Mouse (Mus musculus) CH12.LX (cell line): Measurements from ENCODE around the gene P2rx7. TPM values are rescaled to one million over a fixed set of nuclear protein-coding genes. Genes with fewer than 3 reads are reported as not detected.

Experiments used
- DNase-seq: peaks from one replicate; pipeline ENCODE4 v3.0.0-alpha.2; 2013; ENCODE audit errors: extremely low read depth
- H3K27ac ChIP-seq: 2 replicates; pipeline ENCODE4 v1.5.1; 2012; ENCODE audit warnings: low read depth, mild to moderate bottlenecking, control low read depth, moderate library complexity; ENCODE audit not compliant: insufficient read depth
- H3K27me3 ChIP-seq: replicated peaks from 2 replicates; pipeline ENCODE3; 2012; ENCODE audit warnings: inconsistent platforms
- H3K36me3 ChIP-seq, 2 experiments: replicated peaks in 1 of 2; 2 replicates each; pipeline versions ENCODE3 to v1.6.1; 2012; ENCODE audit warnings: inconsistent platforms in 1 of 2, low read length in 1 of 2, mild to moderate bottlenecking in 1 of 2, mixed read lengths in 1 of 2, moderate library complexity in 1 of 2; ENCODE audit not compliant: control insufficient read depth in 1 of 2, insufficient read depth in 1 of 2
- H3K4me1 ChIP-seq, 2 experiments: 2 replicates each; pipeline ENCODE4 v1.6.1; 2012; ENCODE audit warnings: inconsistent platforms in 1 of 2, moderate library complexity in 1 of 2; ENCODE audit not compliant: insufficient read depth in 2 of 2, control insufficient read depth in 1 of 2
- H3K4me2 ChIP-seq: 2 replicates; pipeline ENCODE4 v1.6.1; 2012; ENCODE audit warnings: low read depth, mild to moderate bottlenecking, control low read depth; ENCODE audit not compliant: poor library complexity, insufficient read depth, severe bottlenecking
- H3K4me3 ChIP-seq, 3 experiments: fragments of 150-350 bp in 1 of 3; sonication (generic) in 1 of 3; replicated peaks in 1 of 3; 2 replicates each; pipeline versions ENCODE3 to v1.5.1; 2011 to 2012; ENCODE audit warnings: low read depth in 2 of 3, low read length in 2 of 3, mild to moderate bottlenecking in 2 of 3, moderate library complexity in 2 of 3, control low read depth in 1 of 3, improper control_type of control experiment in 1 of 3, inconsistent platforms in 1 of 3, mixed read lengths in 1 of 3; ENCODE audit not compliant: poor library complexity in 1 of 3
- H3K79me2 ChIP-seq: replicated peaks from 2 replicates; pipeline ENCODE4 v1.6.1; 2012; ENCODE audit warnings: mild to moderate bottlenecking, moderate library complexity; ENCODE audit not compliant: control insufficient read depth, poor library complexity, insufficient read depth, severe bottlenecking; ENCODE audit errors: extremely low read depth
- H3K9ac ChIP-seq: 2 replicates; pipeline ENCODE4 v1.6.1; 2012; ENCODE audit warnings: low read depth, mild to moderate bottlenecking, control low read depth, moderate library complexity; ENCODE audit not compliant: insufficient read depth
- H3K9me3 ChIP-seq: replicated peaks from 2 replicates; pipeline ENCODE3; 2012; ENCODE audit warnings: low read length, inconsistent platforms, mixed read lengths
- BHLHE40 ChIP-seq: IDR thresholded peaks from 2 replicates; pipeline ENCODE4 v1.6.1; 2011; ENCODE audit warnings: mild to moderate bottlenecking, low read depth, low read length, improper control_type of control experiment
- CHD2 ChIP-seq: IDR thresholded peaks from 2 replicates; pipeline ENCODE4 v1.6.1; 2011; ENCODE audit warnings: low read length, improper control_type of control experiment
- CTCF ChIP-seq, 2 experiments: IDR thresholded peaks in 1 of 2; conservative IDR thresholded peaks in 1 of 2; 2 replicates each; pipeline ENCODE4 v1.5.1; 2011 to 2012; ENCODE audit warnings: low read depth in 2 of 2, low read length in 2 of 2, improper control_type of control experiment in 1 of 2, inconsistent platforms in 1 of 2, mild to moderate bottlenecking in 1 of 2, moderate library complexity in 1 of 2
- E2F4 ChIP-seq: IDR thresholded peaks from 2 replicates; pipeline ENCODE4 v1.6.1; 2011; ENCODE audit warnings: low read depth, low read length, improper control_type of control experiment; ENCODE audit not compliant: insufficient replicate concordance
- ELF1 ChIP-seq: IDR thresholded peaks from 2 replicates; pipeline ENCODE4 v1.6.1; 2014; ENCODE audit warnings: low read depth, mild to moderate bottlenecking, inconsistent platforms, low read length, improper control_type of control experiment
- EP300 ChIP-seq: IDR thresholded peaks from 2 replicates; pipeline ENCODE4 v1.6.1; 2011; ENCODE audit warnings: low read length, improper control_type of control experiment
- HCFC1 ChIP-seq: IDR thresholded peaks from 2 replicates; pipeline ENCODE4 v1.6.1; 2012; ENCODE audit warnings: low read depth, mild to moderate bottlenecking, inconsistent platforms, low read length, improper control_type of control experiment
- IRF4 ChIP-seq: IDR thresholded peaks from 2 replicates; pipeline ENCODE4 v1.6.1; 2014; ENCODE audit warnings: low read depth, mild to moderate bottlenecking, inconsistent platforms, low read length, improper control_type of control experiment
- JUN ChIP-seq: IDR thresholded peaks from 2 replicates; pipeline ENCODE4 v1.6.1; 2011; ENCODE audit warnings: low read depth, mild to moderate bottlenecking, low read length, improper control_type of control experiment, moderate library complexity; ENCODE audit not compliant: insufficient read depth
- KAT2A ChIP-seq: IDR thresholded peaks from 2 replicates; pipeline ENCODE4 v1.6.1; 2012; ENCODE audit warnings: low read length, improper control_type of control experiment, inconsistent platforms; ENCODE audit not compliant: insufficient replicate concordance
- MXI1 ChIP-seq: IDR thresholded peaks from 2 replicates; pipeline ENCODE4 v1.6.1; 2011; ENCODE audit warnings: mild to moderate bottlenecking, low read depth, low read length, improper control_type of control experiment
- NRF1 ChIP-seq: IDR thresholded peaks from 2 replicates; pipeline ENCODE4 v1.6.1; 2014; ENCODE audit warnings: low read depth, mild to moderate bottlenecking, inconsistent platforms, low read length, improper control_type of control experiment, moderate library complexity
- RAD21 ChIP-seq: IDR thresholded peaks from 2 replicates; pipeline ENCODE4 v1.6.1; 2011; ENCODE audit warnings: low read depth, mild to moderate bottlenecking, low read length, improper control_type of control experiment, moderate library complexity
- SIN3A ChIP-seq: IDR thresholded peaks from 2 replicates; pipeline ENCODE4 v1.6.1; 2012; ENCODE audit warnings: low read length, improper control_type of control experiment, inconsistent platforms
- SMC3 ChIP-seq: IDR thresholded peaks from 2 replicates; pipeline ENCODE4 v1.6.1; 2011; ENCODE audit warnings: low read depth, low read length, improper control_type of control experiment
- USF1 ChIP-seq: IDR thresholded peaks from 2 replicates; pipeline ENCODE4 v1.6.1; 2014; ENCODE audit warnings: low read depth, mild to moderate bottlenecking, inconsistent platforms, low read length, improper control_type of control experiment
- USF2 ChIP-seq: conservative IDR thresholded peaks from 2 replicates; pipeline ENCODE4 v1.6.1; 2011; ENCODE audit warnings: low read depth, low read length, improper control_type of control experiment
- ZC3H11A ChIP-seq: IDR thresholded peaks from 2 replicates; pipeline ENCODE4 v1.6.1; 2012; ENCODE audit warnings: low read depth, mild to moderate bottlenecking, inconsistent platforms, low read length, improper control_type of control experiment
- ZMIZ1 ChIP-seq: IDR thresholded peaks from 2 replicates; pipeline ENCODE4 v1.6.1; 2012; ENCODE audit warnings: low read depth, mild to moderate bottlenecking, inconsistent platforms, low read length, improper control_type of control experiment
- ZNF384 ChIP-seq: IDR thresholded peaks from 2 replicates; pipeline ENCODE4 v1.6.1; 2012; ENCODE audit warnings: low read depth, low read length, improper control_type of control experiment, inconsistent platforms
- dilution Hi-C: fragments of 300-500 bp; cut with MboI; formaldehyde crosslinking; loops from 2 replicates; pipeline ENCODE4 v1.14.3; 2020; ENCODE audit warnings: low sequenced_read_pairs; ENCODE audit not compliant: extremely low pct_unique_long_range_greater_than_20kb, extremely low pct_ligation_motif_present
- in situ Hi-C: fragments of 300-500 bp; cut with MboI; formaldehyde crosslinking; loops from 3 replicates; pipeline ENCODE4 v1.14.3; 2019; ENCODE audit warnings: low sequenced_read_pairs, low pct_ligation_motif_present, low pct_unique_long_range_greater_than_20kb, mixed read lengths
- polyA plus RNA-seq: library from polyadenylated mRNA; unstranded; fragments of >175 nt; gene quantifications from 2 replicates; pipeline ENCODE4 v1.2.1, GENCODE M21; 2012; ENCODE audit warnings: low read depth; ENCODE audit not compliant: insufficient read length
- total RNA-seq, 2 experiments: library from RNA; depleted of rRNA; stranded (reverse); fragments of 300-350 nt in 1 of 2; fragments of >200 nt in 1 of 2; gene quantifications; 2 replicates each; pipeline ENCODE4 v1.2.3; 2012 to 2014

P2rx7 gene
- total and polyA plus RNA-seq, 3 experiments, result 0.59 to 1.5 (median 1.5) TPM

DNA sequence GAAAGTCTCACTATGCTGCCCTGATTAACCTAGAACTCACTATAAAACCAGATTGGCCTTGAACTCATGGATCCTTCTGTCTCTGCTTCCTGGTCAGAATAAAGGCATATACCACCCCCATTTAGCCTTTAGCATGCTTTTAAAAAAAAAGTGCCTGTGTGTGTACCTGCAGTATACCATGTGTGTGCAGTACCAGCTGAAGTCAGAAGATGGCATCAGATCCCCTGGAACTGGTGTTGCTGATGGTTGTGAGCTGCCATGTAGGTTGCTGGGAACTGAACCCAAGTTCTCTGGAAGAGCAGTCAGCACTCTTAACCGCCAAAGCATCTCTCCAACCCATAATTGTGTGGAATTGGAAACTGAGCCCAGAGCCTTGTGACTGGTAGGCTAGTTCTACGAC lies 73.1 kb downstream of the P2rx7 start:
- Histone ChIP-seq H3K27ac (no peak overlapping the region), H3K4me3 (no peak overlapping the region), H3K4me1 (peaks cover 3 to 31% of the 10 kb centered on the region in 2 experiments), H3K9ac (no peak overlapping the region), H3K4me2 (no peak overlapping the region), H3K36me3 (peaks cover 2 to 59% of the 10 kb centered on the region in 2 experiments), H3K27me3 (no peaks in the 10 kb centered on the region), H3K9me3 (peaks cover 17% of the 10 kb centered on the region), H3K79me2 (no peaks in the 10 kb centered on the region)
- dilution Hi-C loops (no loop called here), in situ Hi-C loops (loop anchor here (10.0 kb wide), 1 partner anchor 72 kb away; the partner anchor contains the start of gene P2rx7)
- DNase-seq, result no peak
- TF ChIP-seq HCFC1 (no peak), BHLHE40 (no peak), CTCF (conservative IDR thresholded peaks at IDR 0.05 in 1 of 2, IDR thresholded peaks at IDR 0.05 in 1 of 2; ENCODE audit: low read depth in 2 of 2, low read length in 2 of 2) (peak; percentile 22; a peak in 2 of 4 replicates), ZC3H11A (no peak), SIN3A (no peak), USF1 (no peak), ZNF384 (no peak)

DNA sequence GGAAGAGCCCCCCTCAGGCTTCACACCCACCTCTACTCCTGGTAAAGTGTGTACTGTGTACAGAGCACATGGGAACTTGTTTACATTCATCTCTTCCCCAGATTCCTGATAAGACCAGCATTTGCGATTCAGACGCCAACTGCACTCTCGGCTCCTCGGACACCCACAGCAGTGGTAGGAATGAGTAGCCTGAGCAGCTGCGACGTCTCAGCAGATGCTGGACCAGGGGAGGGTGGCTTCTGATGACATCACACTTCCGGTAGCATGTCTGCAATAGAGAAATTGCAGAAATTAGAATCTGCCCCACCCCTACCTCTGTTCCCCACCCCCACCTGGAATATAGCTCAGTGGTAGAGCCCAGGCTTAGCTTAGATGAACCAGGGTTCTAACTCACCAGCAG lies 74.7 kb downstream of the P2rx7 start:
- dilution Hi-C loops, result no loop called here
- Histone ChIP-seq H3K79me2 (no peaks in the 10 kb centered on the region), H3K4me1 (peaks cover 3 to 31% of the 10 kb centered on the region in 2 experiments), H3K9me3 (peaks cover 8% of the 10 kb centered on the region), H3K27me3 (no peaks in the 10 kb centered on the region), H3K27ac (no peak overlapping the region), H3K9ac (no peak overlapping the region), H3K36me3 (peaks cover 2 to 60% of the 10 kb centered on the region in 2 experiments), H3K4me3 (no peak overlapping the region), H3K4me2 (no peak overlapping the region)
- in situ Hi-C loops, result loop anchor here (10.0 kb wide), 1 partner anchor 74 kb away; the partner anchor contains the start of gene P2rx7
- DNase-seq, result no peak
- TF ChIP-seq CHD2, result no peak
- no peak for TF ChIP-seq SMC3
- no peak for TF ChIP-seq KAT2A
- no peak for TF ChIP-seq ELF1
- no peak for TF ChIP-seq HCFC1
- no peak for TF ChIP-seq MXI1
- no peak for TF ChIP-seq USF2
- TF ChIP-seq JUN, result no peak
- TF ChIP-seq ZNF384, result no peak
- no peak for TF ChIP-seq CTCF (conservative IDR thresholded peaks at IDR 0.05 in 1 of 2, IDR thresholded peaks at IDR 0.05 in 1 of 2; ENCODE audit: low read depth in 2 of 2, low read length in 2 of 2)
- no peak for TF ChIP-seq SIN3A
- no peak for TF ChIP-seq IRF4
- TF ChIP-seq EP300, result no peak
- TF ChIP-seq ZMIZ1, result no peak
- TF ChIP-seq ZC3H11A, result no peak
- no peak for TF ChIP-seq E2F4
- no peak for TF ChIP-seq NRF1
- no peak for TF ChIP-seq RAD21
